Mouse (Mus musculus) kidney, embryonic 15.5 days (tissue): ENCODE data around the gene Lrg1. TPM values are rescaled to one million over a fixed set of nuclear protein-coding genes. Genes with fewer than 3 reads are reported as not detected.
"Not testable (repeated sequence)": the region's sequence is repeated elsewhere in the genome, so short reads cannot be mapped to it uniquely, and the experiment has no call there.

Source experiments
- ATAC-seq: fragments of 200-750 bp; cut with Nextera tagmentation; replicated peaks from 2 replicates; pipeline ENCODE4 v1.8.0; 2017; ENCODE audit warnings: moderate TSS enrichment; ENCODE audit not compliant: low FRiP score
- H3K27ac ChIP-seq: fragments of 300-500 bp; sonication (generic); 2 replicates; pipeline ENCODE4 v1.5.1; 2015; ENCODE audit warnings: mild to moderate bottlenecking, inconsistent platforms
- H3K27me3 ChIP-seq: fragments of 300-500 bp; sonication (generic); 2 replicates; pipeline ENCODE4 v1.6.1; 2015; ENCODE audit warnings: inconsistent platforms
- H3K36me3 ChIP-seq: fragments of 300-500 bp; sonication (generic); 2 replicates; pipeline ENCODE4 v1.6.1; 2015; ENCODE audit warnings: inconsistent platforms
- H3K4me1 ChIP-seq: fragments of 300-500 bp; sonication (generic); 2 replicates; pipeline ENCODE4 v1.6.1; 2015; ENCODE audit warnings: inconsistent platforms
- H3K4me2 ChIP-seq: fragments of 300-500 bp; sonication (generic); 2 replicates; pipeline ENCODE4 v1.6.1; 2015; ENCODE audit warnings: moderate library complexity, mild to moderate bottlenecking, inconsistent platforms
- H3K4me3 ChIP-seq: fragments of 300-500 bp; sonication (generic); replicated peaks from 2 replicates; pipeline ENCODE4 v1.5.1; 2015; ENCODE audit warnings: mild to moderate bottlenecking, inconsistent platforms
- H3K9ac ChIP-seq: fragments of 300-500 bp; sonication (generic); 2 replicates; pipeline ENCODE4 v1.6.1; 2015; ENCODE audit warnings: mild to moderate bottlenecking, inconsistent platforms
- H3K9me3 ChIP-seq: fragments of 300-500 bp; sonication (generic); replicated peaks from 2 replicates; pipeline ENCODE4 v1.6.1; 2016; ENCODE audit warnings: inconsistent platforms
- WGBS: fragments of 180-500 bp; shearing (Covaris S2); methylation state at CpG from one replicate; pipeline ENCODE4 v1.1.7; 2015; ENCODE audit warnings: mixed read lengths; 5-methylcytosine and 5-hydroxymethylcytosine counted together
- polyA plus RNA-seq: library from polyadenylated mRNA; unstranded; fragments of >200 nt; fragmentation: Nextera tagmentation; extraction: Ambion mirVana; gene quantifications from 2 replicates; pipeline ENCODE4 v1.2.1, GENCODE M21; 2015

The Lrg1 gene
- polyA plus RNA-seq, 1 experiment from 2014 or later = 0.53 TPM

GRCm38 (mm10) chr17:56106981-56107380 lies 14.8 kb downstream of the Lrg1 start:
- H3K4me3 ChIP-seq = no peak overlapping the region
- WGBS = 60% methylated on average over 4 of the region's 4 CpGs
- no peaks in the 10 kb centered on the region for H3K9me3 ChIP-seq
- H3K27me3 ChIP-seq = no peaks in the 10 kb centered on the region
- H3K9ac ChIP-seq = no peak overlapping the region
- H3K36me3 ChIP-seq = peaks cover 23% of the 10 kb centered on the region
- H3K4me2 ChIP-seq = no peak overlapping the region
- no peak overlapping the region for H3K27ac ChIP-seq
- no peak for ATAC-seq
- H3K4me1 ChIP-seq = no peaks in the 10 kb centered on the region

- not testable (repeated sequence) for H3K27ac ChIP-seq, H3K9me3 ChIP-seq, H3K4me2 ChIP-seq, H3K4me1 ChIP-seq, H3K4me3 ChIP-seq, H3K9ac ChIP-seq, H3K27me3 ChIP-seq, ATAC-seq
- H3K36me3 ChIP-seq = peaks cover 29% of the 10 kb centered on the region
- WGBS = 94% methylated on average over 4 of the region's 4 CpGs
Observed at GRCm38 (mm10) chr17:56106436-56106835, 15.4 kb downstream of the Lrg1 start.

DNA sequence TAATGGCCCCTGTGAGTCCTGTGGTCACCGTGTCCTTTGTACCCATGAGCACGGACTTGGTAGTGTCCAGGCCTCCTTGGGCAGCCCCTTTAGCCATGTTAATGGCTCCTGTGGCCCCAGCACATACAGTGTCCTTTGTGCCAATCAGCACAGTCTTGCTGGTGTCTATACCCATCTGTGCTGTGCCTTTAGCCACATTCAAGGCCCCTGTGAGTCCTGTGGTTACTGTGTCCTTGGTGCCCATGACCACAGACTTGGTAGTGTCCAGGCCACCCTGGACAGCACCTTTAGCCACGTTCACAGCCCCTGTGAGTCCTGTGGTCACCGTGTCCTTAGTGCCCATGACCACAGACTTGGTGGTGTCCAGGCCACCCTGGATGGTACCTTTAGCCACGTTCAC lies 17.0 kb downstream of the Lrg1 start:
- H3K36me3 ChIP-seq = peaks cover 45% of the 10 kb centered on the region
- not testable (repeated sequence) for H3K9me3 ChIP-seq, H3K4me2 ChIP-seq, H3K27me3 ChIP-seq, H3K27ac ChIP-seq, H3K9ac ChIP-seq, ATAC-seq, H3K4me1 ChIP-seq, H3K4me3 ChIP-seq
- WGBS = 95% methylated on average over 3 of the region's 5 CpGs

- no peak overlapping the region for H3K4me3 ChIP-seq
- peaks cover 53% of the 10 kb centered on the region for H3K36me3 ChIP-seq
- H3K4me1 ChIP-seq = no peaks in the 10 kb centered on the region
- no peak overlapping the region for H3K4me2 ChIP-seq
- H3K27me3 ChIP-seq = no peaks in the 10 kb centered on the region
- no peak overlapping the region for H3K27ac ChIP-seq
- ATAC-seq = no peak
- H3K9ac ChIP-seq = no peak overlapping the region
- WGBS = 97% methylated on average over 8 of the region's 8 CpGs
- H3K9me3 ChIP-seq = no peaks in the 10 kb centered on the region
Observed at GRCm38 (mm10) chr17:56103465-56104285, 18.1 kb downstream of the Lrg1 start.

DNA sequence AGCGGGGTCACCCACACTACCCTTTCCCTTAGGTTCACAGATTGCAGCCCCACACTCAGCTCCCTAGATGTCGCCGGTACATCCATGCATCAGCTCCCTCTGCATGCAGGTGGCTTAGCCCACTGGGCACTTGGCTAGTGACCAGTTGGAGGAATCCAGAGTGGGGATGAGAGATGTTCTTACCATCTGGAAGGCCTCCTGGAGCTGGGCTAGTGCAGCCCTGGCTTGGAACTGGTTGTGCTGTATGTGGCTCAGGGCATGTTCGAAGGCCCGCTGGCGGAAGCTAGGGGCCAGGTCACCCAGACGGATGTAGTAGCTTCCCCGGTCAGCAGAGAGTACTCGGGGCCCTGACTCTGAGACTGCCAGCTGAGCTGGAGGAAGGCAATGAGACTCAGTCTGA lies 18.9 kb downstream of the Lrg1 start:
- H3K9me3 ChIP-seq = no peaks in the 10 kb centered on the region
- H3K4me3 ChIP-seq = no peak overlapping the region
- no peak for ATAC-seq
- no peak overlapping the region for H3K27ac ChIP-seq
- H3K36me3 ChIP-seq = peaks cover 59% of the 10 kb centered on the region
- H3K4me1 ChIP-seq = no peaks in the 10 kb centered on the region
- no peak overlapping the region for H3K4me2 ChIP-seq
- WGBS = 93% methylated on average over 9 of the region's 9 CpGs
- no peak overlapping the region for H3K9ac ChIP-seq
- no peaks in the 10 kb centered on the region for H3K27me3 ChIP-seq

DNA sequence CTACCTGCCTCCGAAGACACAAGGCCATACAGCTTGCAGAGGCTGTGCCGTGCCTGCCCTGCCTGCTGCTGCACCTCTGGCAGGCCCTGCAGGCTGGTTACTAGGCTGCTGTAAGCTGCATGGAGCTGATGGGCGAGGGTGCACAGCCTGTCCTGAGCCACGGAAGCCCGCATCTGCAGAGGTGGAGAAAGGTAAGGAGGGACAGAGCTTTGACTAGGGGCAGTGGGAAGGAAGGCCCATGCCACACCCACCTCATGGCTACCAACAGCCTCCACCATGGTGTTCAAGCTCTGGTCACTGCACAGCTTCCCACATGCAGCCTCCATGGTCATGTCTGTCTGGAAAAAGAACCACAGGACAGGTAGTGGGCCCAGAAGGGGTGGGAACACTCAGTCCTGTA lies 19.6 kb downstream of the Lrg1 start:
- Histone ChIP-seq H3K9ac (no peak overlapping the region), H3K27ac (no peak overlapping the region), H3K4me3 (no peak overlapping the region), H3K36me3 (peaks cover 67% of the 10 kb centered on the region), H3K4me2 (no peak overlapping the region), H3K4me1 (no peaks in the 10 kb centered on the region), H3K9me3 (no peaks in the 10 kb centered on the region), H3K27me3 (no peaks in the 10 kb centered on the region)
- WGBS = 95% methylated on average over 5 of the region's 5 CpGs
- no peak for ATAC-seq

GRCm38 (mm10) chr17:56100811-56101210 lies 21.0 kb downstream of the Lrg1 start:
- peaks cover 80% of the 10 kb centered on the region for H3K36me3 ChIP-seq

DNA sequence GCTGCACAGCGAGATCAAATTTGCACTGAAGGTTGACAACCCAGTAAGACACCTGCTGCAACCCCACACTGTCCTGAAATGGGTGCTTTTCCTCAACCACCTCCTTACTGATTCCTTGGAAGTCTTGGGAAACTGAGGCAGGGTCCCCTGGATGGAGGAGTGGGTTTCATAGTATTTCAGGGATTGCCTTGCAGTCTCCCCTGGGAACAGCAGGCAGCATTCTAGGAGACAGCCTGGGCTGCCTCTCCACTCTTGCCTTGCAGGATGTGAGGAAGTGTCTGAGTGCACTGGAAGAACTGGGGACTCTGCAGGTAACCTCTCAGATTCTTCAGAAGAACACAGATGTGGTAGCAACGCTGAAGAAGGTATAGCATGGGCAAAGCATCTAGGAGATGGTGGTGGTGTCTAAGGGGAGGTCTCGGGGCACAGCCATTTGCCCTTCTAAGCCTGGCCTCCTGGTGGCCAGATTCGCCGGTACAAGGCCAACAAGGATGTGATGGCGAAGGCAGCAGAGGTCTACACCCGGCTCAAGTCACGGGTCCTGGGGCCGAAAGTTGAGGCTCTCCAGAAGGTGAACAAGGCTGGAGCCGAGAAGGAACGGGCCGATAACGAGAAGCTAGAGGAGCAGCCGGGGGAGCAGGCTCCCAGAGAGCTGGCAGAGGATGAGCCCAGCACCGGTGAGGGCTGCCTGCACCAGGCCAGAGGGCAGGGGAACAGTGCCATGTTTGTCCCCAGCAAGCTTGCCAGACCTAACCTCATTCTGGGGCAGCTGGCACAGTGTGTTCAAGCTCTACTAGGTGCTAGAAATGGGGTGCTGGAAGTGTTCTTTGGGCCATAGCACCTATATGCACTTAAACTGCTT lies 22.9 kb downstream of the Lrg1 start:
- H3K4me2 ChIP-seq = no peak overlapping the region
- H3K36me3 ChIP-seq = peaks cover 98% of the 10 kb centered on the region
- H3K9ac ChIP-seq = no peak overlapping the region
- WGBS = 94% methylated on average over 15 of the region's 15 CpGs
- no peak for ATAC-seq
- no peaks in the 10 kb centered on the region for H3K4me1 ChIP-seq
- no peaks in the 10 kb centered on the region for H3K9me3 ChIP-seq
- no peak overlapping the region for H3K4me3 ChIP-seq
- H3K27me3 ChIP-seq = no peaks in the 10 kb centered on the region
- H3K27ac ChIP-seq = no peak overlapping the region

More at GRCm38 (mm10) chr17:56100811-56101210, 21.0 kb downstream of the Lrg1 start:
- H3K27ac ChIP-seq = no peak overlapping the region
- no peaks in the 10 kb centered on the region for H3K9me3 ChIP-seq
- no peak overlapping the region for H3K4me3 ChIP-seq
- no peaks in the 10 kb centered on the region for H3K27me3 ChIP-seq
- whole genome bisulfite sequencing = 96% methylated on average over 3 of the region's 3 CpGs
- no peak for ATAC-seq
- H3K4me2 ChIP-seq = no peak overlapping the region
- H3K4me1 ChIP-seq = no peaks in the 10 kb centered on the region
- no peak overlapping the region for H3K9ac ChIP-seq

DNA sequence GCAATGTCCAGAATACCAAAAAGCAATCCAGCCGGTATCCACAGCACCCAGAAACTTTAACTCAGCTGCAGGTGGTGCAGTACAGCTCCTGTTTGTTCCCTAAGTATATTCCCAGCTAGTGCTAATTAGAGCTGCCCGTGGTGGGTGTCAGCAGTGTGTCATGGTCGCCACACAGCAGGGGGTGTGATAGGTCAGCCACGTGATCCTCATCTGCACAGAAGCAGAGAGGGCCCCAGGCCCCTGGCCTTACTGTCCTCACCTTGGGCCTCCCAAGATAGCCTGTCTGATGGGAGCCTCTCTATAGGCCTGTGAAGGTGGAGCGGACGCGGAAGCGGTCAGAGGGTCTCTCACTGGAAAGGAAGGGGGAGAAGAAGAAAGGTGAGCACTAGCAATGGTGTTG lies 23.6 kb downstream of the Lrg1 start:
- Histone ChIP-seq H3K36me3 (peaks cover 97% of the 10 kb centered on the region), H3K9me3 (no peaks in the 10 kb centered on the region), H3K27me3 (no peaks in the 10 kb centered on the region), H3K4me1 (no peaks in the 10 kb centered on the region), H3K9ac (no peak overlapping the region), H3K4me3 (no peak overlapping the region), H3K4me2 (no peak overlapping the region), H3K27ac (no peak overlapping the region)
- ATAC-seq = no peak
- WGBS = 92% methylated on average over 8 of the region's 8 CpGs

DNA sequence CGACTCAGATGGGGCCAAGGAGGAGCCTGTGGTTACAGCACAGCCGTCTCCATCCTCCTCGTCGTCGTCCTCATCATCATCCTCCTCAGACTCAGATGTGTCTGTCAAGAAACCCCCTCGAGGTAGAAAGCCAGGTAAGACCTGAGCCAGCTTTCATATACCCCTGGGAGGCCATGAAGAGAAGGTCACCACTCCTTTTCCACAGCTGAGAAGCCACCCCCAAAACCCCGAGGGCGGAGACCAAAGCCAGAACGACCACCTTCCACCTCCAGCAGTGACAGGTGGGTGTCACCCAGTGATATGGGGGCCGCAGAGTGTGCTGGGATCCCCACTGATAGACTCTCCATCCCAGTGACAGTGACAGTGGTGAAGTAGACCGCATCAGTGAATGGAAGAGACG lies 24.9 kb downstream of the Lrg1 start:
- WGBS = 92% methylated on average over 12 of the region's 12 CpGs
- no peaks in the 10 kb centered on the region for H3K27me3 ChIP-seq
- no peaks in the 10 kb centered on the region for H3K4me1 ChIP-seq
- no peak overlapping the region for H3K27ac ChIP-seq
- peaks cover 91% of the 10 kb centered on the region for H3K36me3 ChIP-seq
- H3K4me3 ChIP-seq = no peak overlapping the region
- ATAC-seq = no peak
- H3K9ac ChIP-seq = no peak overlapping the region
- H3K4me2 ChIP-seq = no peak overlapping the region
- H3K9me3 ChIP-seq = no peaks in the 10 kb centered on the region

- Histone ChIP-seq H3K4me1 (no peaks in the 10 kb centered on the region), H3K27me3 (no peaks in the 10 kb centered on the region), H3K9me3 (no peaks in the 10 kb centered on the region), H3K4me2 (no peak overlapping the region), H3K9ac (no peak overlapping the region), H3K27ac (no peak overlapping the region), H3K36me3 (peaks cover 84% of the 10 kb centered on the region), H3K4me3 (no peak overlapping the region)
- WGBS = 92% methylated on average over 1 of the region's 1 CpGs
- no peak for ATAC-seq
Observed at GRCm38 (mm10) chr17:56092794-56093193, 29.0 kb downstream of the Lrg1 start.

DNA sequence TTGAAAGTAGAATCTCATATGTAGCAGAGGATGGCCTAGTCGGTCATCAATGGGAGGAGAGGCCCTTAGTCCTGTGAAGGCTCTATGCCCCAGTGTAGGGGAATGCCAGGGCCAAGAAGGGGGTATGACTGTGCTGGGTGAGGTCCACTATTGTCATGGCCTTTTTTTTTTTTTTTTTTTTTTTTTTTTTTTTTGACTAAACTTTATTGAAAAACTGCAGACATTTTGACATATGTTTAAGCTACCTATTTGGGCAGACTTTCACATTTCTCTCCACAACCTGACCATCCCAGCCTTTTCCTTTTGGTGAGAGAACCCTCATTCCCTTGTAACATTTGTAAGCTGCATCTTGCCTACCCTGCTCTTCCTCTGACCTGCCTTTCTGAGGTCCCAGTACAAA lies 29.5 kb downstream of the Lrg1 start:
- Histone ChIP-seq H3K36me3 (peaks cover 82% of the 10 kb centered on the region), H3K4me3 (no peak overlapping the region), H3K4me1 (no peaks in the 10 kb centered on the region), H3K27me3 (no peaks in the 10 kb centered on the region), H3K4me2 (no peak overlapping the region), H3K9ac (no peak overlapping the region), H3K27ac (no peak overlapping the region), H3K9me3 (no peaks in the 10 kb centered on the region)
- 69% methylated on average over 1 of the region's 1 CpGs for WGBS
- no peak for ATAC-seq
